Mouse (Mus musculus): ENCODE results near the gene C3.

- TF ChIP-seq ZC3H11A (IDR thresholded peaks at IDR 0.05; ENCODE audit: borderline replicate concordance, low read depth, low read length) (no peak), HCFC1 (IDR thresholded peaks at IDR 0.05; ENCODE audit: borderline replicate concordance, insufficient read depth, low read length) (no peak)
These were observed 16.4 kb downstream of the C3 start for GRCm38 (mm10) chr17:57211501-57211900.
